Mouse (Mus musculus): ENCODE measurements around the gene Fkbp8.

DNA sequence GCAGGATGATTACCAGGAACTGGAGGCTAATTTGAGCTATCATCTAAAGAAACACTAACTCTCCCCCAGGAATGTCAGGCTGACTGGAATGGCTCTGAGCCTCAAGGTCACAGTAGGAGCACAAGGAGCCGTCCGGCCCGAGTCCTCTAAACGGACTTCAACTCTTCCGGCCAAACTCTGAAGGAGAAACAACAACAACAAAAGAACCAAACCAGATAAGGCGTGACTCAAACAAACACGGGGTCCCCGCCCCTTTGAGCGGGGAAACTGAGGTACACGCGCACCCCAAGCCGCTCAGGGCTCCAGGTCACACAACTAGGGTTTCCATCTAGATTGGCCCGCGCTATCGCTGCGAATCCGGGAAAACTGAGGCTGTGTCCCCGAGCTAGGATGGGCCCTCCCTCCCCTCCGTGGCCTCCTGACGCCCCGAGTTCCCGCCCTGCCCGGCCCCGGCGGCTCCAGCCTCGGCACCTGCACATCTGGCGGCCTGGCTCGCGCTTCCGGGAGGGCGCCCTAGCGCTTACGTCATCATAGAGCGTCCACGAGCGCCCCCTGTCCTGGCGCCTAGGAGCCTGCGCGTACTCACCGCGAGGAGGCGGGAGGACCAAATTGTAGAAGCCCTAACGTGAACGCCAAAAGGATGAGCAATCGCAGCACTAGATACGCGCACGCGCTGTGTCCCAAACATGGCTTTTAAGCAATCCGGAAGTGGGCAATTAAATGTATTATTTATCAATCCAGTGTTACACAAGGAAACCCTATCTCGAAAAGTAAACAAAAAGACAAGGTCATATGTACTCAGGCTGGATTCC, 4.7 kb upstream of the Fkbp8 start:
- TF ChIP-seq POLR2A (IDR thresholded peaks at IDR 0.05; ENCODE audit: low read depth, low read length) (peak; percentile 67), CTCF (IDR thresholded peaks at IDR 0.05; ENCODE audit: extremely low read depth, insufficient read depth, insufficient read length, insufficient replicate concordance) (peak; percentile 36; the same call in 1 of the 2 replicates)

All from spleen, adult 2 months (tissue).